Mouse (Mus musculus) lung, postnatal 14 days (tissue): Measurements from ENCODE around the gene Ids.
"Not testable (repeated sequence)": the region's sequence is repeated elsewhere in the genome, so short reads cannot be mapped to it uniquely, and the experiment has no call there.

ENCODE experiments used
- DNase-seq: peaks from one replicate; pipeline ENCODE4 v3.0.0; 2021

Ids gene

DNA sequence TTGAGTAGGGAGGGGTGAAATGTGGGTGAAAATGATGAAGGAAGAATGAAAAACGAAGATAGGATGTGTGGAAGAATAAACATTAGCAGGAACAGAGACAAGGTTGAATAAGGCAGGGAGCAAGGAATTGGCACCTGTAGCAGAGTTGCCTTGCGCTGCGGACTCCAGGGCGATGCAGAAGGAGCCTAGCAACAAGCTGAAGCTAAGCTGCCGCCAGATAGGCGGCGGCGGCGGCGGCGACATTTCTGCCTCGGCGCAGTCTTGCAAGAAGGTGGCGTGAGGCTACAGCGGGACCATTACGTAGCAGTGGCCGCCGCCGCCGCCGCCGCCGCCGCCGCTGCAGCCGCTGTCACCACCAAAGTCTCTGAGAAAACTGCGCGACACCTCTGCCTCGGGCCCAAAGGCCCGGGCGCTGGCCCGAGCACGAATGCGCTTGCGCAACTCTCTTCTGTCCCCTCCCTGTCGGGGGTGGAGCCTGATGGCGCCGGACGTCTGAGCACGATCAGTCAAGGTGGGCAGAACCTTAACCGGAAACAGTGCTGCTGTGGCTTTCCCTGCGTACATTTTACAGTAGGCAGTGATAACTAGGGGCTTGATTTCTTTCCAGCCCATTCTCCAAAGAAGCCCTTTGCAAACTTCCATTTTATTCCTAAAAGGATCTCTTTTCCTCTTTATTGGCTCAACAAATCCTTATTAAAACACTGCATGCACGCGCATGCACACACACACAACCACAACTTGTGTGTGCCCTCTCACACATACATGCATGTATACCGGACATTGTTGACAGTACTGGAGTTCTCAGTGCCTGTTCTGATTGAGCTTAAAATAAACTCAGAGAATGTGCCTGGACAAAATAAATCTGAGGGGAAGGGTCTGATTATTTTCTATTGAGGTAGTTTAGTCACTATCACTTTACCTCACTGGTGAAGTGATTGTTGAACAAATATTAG lies at the start of gene Ids:
TSS of gene Ids (minus strand) at position 424 of the 953 bp plus-strand sequence.
- peak; percentile 87 for DNase-seq

DNA sequence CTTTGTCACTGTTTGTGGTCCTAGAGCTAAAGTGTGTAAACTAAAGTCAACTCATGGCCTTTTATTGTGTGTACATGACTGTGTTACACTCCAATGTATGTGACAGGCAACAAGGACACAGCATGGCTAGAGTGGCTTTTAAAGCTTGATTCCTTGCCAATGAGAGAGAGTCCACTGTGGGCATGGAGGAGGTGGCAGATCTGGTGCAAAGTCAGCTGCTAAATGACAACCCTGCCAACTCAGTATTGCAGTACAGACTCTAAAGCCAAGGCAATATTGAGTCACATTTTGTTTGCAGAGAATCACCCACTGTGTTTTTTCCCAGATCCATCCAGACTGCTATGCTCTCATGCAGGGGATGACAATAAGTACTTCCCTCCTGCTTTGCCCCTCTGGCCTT lies 27.8 kb upstream of the Ids start:
- DNase-seq, result not testable (repeated sequence)

DNA sequence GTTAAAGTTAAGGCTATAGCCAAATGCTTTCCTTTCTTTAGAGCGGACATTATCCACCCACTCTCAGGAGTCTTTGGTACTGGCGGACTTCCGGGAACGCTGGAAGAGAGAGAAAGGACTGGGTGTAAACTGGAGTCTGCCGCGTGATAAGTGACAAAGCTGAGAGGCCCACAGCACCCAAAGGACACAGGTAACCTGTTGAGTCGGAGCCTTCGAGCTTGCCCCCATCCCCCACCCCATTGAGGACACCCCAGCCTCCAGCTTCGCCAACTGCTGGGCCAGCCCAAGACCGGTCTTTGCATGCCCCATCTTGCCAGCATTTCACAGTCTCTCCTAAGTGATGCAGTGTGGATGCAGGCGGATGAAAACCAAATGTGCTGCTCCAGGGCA lies 21.1 kb upstream of the Ids start:
- no peak for DNase-seq

DNA sequence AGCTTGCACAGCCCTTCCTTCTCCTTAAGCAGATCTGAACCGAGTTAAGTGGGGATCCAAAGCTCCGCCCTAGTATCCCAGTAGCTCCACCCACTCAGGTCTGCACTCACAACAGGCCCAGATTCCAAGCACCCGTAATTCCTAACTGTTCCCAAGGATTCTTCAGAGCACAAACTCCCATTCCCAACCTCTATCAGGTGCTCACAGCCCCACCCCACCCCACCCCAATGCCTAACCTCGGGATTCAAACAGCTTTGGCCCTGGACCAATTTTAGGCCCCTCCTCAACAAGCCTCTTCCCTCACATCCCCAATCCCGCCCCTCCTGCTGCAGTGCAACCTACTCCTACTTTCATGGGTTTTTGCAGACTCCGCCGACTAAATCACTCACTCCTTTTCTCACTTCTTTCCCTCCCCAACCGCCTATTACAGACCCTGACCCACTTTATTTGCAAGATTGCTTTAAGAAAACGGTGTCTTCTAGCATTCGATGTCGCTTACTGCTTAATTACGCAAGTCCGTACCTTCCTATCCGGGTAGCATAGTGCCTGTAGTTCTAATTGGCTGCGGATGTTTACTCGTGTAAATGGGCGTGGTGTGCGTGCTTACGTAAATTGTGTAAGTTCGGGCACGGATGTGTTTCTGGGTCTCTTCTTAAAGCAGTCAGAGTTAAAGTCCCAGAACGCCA lies 20.5 kb upstream of the Ids start, which contains the start of gene 1110012L19Rik:
TSS of gene 1110012L19Rik (plus strand) at position 602 of the 686 bp plus-strand sequence.
- DNase-seq, result peak; percentile 75

DNA sequence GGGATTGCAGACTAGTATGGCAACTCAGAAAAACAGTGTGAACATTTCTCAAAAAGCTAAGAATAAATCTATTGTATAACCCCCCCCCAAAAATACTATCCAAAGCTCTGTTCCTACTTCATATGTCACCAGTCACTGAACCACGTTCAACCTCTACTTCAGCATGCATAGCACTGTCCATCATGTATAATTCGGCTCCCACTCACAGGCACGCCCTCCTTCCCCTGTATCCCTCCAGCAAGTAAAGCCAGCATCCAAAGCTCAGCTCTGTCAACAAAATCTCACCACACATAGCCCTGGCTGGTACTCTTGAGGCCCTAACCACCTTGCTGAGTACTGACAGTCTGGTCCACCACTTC lies 20.0 kb upstream of the Ids start:
- DNase-seq, result no peak

DNA sequence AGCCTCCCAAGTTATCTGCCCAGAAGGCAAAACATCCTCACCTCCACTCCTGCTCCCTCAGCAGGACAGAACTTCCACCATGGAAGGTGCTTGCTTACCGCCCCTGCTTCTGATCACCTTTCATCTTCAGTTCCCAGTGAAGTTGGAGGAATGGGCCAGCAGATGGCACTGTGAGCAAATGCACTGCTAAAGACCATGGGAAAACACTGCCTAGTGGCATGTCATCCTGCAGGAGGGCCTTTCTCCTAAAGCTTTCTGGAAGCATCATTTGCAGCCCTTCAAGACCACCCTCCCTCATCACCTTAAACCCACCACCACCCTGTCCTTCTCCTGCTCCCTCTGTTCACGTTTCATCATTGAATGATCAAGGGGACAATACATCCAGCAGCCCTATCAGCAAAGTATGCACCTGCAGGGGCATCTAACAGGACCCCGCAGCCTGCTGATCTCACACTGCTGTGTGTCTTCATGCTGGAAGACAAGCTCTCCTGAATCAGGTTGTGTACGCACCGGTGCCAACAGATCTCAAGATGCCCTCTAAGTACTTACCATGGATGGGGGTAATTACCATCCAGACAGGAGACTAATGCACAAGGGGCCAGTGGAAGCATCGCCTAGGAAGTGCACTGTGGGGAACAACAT lies 9.7 kb upstream of the Ids start:
- DNase-seq, result not testable (repeated sequence)

DNA sequence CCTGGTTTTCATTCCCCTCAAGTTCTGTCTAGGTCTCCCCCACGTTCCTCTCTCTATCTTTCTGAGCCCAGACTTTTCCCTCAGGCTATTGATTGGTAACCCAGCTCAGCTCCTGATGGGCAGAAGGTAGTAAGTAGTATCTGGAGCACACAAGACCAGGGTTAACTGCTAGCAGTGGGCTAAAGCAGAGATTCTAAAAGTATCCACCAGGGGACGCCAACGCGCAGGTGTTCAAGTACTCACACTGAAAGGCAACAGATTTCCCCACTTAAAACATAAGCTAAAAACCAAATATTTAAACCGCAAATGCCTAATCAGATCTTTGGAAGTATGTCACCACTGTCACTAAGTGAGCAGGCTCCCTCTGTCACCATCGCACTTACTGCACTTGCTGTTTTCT lies 4.9 kb upstream of the Ids start:
- DNase-seq, result not testable (repeated sequence)

DNA sequence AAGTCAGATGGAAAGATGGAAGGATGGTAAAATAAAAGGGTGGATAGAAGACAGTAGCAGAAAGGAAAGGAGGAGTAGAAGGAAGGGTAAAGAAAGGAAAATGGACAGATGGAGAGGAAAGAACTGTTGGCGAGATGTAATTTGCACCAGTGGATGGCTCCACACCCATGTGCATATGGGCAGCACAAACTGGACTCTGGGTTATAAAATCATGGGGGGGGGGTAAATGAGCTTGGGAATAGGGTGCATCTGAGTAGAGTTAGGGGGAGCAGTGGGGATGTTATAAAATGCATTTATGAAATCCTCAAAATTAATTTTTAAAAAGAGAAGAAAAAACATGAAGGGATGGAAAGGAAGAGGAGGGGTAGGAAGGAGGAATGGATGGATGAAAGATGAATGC lies 682 bp downstream of the Ids start:
- DNase-seq, result no peak

DNA sequence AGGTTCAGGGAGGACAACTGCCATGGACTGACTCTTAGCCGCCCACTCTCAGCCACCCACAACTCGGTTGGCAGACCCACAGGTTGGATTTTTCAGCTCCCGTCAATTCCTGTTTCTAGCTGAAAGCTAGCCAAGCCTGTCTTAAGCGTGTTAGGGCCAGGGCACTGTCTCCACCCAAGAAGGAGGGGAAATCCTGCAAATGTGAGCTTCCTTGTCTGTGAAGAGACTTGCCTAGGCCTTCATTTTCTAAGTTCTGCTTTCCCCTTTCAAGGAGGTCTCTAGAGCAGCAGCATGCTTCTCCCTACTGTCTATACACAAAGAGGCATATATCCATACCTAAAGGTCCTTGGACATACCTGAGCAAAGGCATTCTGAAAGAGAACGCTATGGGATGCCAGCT lies 1.4 kb downstream of the Ids start:
- no peak for DNase-seq

DNA sequence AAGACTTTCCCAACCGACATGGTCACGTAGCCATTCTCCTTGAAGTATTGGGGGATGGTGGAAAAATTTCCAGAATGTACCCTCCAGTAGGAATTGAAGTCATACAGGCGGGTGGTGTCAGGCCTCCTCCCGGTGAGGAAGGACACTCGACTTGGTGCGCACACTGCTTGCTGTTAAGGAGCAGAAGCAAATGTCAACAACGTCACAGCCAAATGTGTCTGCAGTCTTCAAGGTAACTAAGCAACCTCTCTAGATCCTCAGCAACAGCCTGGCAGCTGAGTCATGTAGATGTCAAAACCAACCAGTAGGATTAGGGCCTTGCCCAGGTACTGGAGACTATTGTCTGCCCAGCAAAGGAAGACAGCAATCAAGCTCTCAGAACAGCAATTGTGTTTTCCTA lies 1.9 kb downstream of the Ids start:
- DNase-seq, result no peak

DNA sequence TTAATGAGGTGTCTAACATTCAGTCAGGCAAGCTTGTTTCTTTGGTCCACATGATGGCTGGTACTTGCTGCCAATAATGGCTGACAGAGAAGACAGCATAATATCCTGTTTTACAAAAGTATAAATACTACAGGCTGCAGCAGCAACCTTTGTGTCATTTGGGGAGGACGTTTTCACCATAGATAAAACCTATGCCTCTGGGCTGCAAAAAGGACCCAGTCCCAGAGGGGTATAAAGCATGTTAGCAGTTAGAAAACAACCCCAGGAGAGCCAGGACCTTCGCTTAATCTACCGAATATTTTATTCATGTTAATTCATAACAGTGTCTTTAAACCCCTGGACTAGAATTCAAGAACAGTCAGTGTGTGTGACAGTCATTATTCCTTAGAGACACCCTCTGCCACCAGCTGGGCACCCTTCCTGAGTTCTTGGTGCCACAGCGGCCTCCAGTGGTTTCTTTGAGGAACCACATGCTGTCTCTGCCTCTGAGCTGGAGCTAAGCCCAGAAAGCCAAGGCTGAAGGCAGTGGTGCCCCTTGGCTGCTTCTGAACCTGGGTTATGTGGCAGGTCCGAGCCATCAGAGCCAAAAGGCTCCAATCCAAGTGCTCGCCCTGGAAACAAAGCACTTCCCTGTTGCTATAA lies 34.6 kb downstream of the Ids start:
- DNase-seq, result peak; percentile 48

DNA sequence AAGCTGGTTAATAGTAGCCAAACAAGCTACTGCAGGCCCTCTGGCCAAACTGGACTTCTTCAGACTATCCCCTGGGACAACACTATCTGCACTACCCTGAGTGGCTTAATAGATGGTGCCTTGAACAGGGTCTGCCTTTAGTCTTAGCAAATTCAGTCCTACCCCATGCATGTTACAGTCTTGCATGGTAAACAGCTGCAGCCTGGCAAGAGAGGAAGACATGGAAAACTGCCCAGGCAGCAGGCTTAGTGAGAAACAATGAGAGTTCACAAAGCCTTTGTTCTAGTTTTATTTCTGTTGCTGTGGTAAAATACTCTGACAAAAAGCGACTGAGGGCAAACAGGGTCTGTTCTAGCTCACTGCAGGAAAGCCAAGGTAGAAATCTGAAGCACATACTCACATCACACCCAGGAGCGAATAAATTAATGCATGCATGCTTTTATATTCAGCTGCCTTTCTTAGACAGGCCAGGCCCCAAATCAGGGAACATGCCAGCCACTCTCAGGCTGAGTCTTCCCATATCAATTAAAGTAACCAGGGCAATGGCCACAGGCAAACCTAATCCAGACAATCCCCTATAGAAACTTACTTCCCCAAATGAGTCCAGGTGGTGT lies 36.2 kb downstream of the Ids start:
- DNase-seq, result no peak

DNA sequence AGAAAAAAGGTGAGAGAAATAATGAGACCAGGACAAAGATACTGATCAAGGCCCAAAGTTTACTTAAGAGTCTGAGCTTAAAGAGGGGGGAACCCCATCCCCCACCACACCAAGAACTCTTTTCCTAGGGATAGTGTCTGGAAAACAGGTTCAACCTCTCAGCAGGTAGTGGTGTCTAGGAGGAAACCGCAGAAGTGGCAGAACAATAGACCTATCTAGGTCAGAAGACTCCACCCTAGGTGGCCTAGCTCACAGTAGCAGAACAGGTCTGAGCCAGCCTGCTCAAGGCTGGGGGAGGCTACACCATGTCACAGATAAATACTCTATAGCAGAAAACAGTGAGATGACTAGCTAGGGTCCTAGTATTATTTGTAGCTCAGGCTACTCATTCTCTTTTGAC lies 37.2 kb downstream of the Ids start:
- DNase-seq, result no peak

DNA sequence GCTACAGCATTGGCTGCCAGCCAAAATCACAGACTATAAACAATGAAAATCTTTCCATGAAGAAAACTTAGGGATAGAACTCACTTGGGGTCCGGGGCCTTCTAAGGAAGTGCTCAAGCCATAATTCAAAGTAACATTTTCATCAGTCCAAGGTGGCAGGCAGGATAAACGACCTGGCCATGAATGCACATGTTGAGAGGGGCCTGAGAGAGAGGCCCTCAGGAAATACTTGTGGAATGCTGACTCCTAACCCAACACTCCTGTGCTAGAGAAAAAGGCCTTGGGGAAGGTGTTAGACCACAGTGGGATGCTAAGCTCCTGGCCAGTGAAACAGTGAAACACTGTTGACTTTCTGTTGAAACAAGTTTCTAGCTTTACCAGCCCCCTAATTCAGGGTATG lies 45.6 kb downstream of the Ids start:
- DNase-seq, result no peak

DNA sequence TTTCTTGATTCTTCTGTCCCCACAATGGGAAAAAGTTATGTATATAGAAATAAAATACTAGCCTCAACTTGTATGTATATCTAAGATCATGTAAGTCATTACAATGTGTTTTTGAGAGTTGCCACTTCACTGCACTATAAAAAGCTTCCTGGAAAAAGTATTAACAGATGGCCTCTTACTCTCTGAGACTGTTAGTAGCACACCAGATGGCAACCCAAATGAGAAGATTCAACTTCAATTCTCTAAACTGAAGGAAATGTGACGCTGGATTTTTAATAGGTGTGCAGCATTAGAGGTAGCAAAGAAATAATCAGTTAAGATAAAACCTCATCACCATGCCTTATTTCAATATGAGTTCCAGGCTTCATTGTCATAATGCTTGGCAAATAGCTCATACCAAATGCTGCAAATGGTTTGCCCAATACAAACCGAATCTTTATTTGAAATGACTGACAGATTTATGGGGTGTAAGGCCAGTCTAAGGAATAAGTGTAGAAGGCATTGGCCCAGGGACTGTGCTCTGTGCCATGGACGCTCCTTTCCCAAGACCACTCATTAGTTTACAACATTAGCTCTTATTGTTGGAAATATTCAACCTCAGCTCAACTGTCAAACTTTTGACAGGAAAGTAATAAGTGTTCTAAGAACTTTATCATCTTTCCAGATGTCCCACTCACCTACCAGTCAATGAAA lies 49.8 kb downstream of the Ids start:
- DNase-seq, result no peak
